Mouse (Mus musculus): Measurements from ENCODE around the gene Defb45. TPM values are rescaled to one million over a fixed set of nuclear protein-coding genes. Genes with fewer than 3 reads are reported as not detected.

Defb45 gene
- polyA plus RNA-seq, 1 experiment from 2014 or later, result not detected

DNA sequence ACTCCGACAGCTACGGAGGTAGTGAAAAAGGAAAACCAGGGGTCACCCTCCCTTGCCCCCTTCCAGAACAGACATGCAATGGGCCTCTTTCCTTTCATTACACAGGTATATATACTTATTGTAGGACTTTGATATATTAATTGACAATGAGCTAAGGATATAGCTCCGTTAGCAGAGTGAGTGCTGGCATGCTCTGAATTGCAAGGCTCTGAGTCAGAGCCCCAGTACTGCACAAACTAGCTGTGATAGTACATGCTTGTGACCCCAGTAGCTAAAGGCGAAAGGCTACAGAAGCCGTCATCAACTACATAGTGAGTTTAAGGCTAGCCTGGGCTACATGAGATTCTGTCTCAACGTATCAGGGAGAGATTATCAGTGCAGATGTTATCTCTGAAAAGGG lies 30.7 kb upstream of the Defb45 start:
- no peaks in the 10 kb centered on the region; the same call in 1 of the 2 replicates for H3K27me3 ChIP-seq (ENCODE audit: control insufficient read depth, insufficient read depth, low read length)
- H3K4me3 ChIP-seq (ENCODE audit: low read depth, low read length), result no peak overlapping the region
- H3K4me1 ChIP-seq (ENCODE audit: control insufficient read depth, insufficient read depth, low read length), result peaks cover 32% of the 10 kb centered on the region

DNA sequence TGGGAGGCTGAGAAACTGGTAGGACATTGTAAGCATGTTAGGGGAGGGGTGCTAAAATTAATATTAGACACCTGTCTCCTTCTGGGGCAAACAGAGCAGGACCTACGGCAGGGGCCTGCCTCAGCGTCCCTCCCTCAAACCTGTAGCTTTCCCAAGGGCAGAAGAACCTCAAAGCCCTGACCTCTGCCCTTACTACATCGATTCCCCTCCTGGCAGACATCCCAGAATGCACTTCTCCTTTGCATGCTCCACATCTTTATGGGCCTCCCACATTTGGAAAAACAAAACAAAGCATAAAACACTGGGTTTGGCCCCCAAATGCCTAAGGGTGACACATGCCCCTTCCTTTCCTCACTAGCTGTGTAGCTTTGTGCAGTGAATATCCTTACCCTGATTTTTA lies 30.0 kb upstream of the Defb45 start:
- H3K4me3 ChIP-seq (ENCODE audit: low read depth, low read length), result no peak overlapping the region

More for the DNA sequence above, 30.7 kb upstream of the Defb45 start:
- Histone ChIP-seq H3K9me3 (ENCODE audit: control insufficient read depth, low read depth, low read length) (no peaks in the 10 kb centered on the region), H3K9ac (replicated peaks; ENCODE audit: low read depth, low read length) (no peak overlapping the region), H3K36me3 (ENCODE audit: control insufficient read depth, insufficient read depth, low read length) (peaks cover 4% of the 10 kb centered on the region; the same call in 1 of the 2 replicates), H3K27ac (ENCODE audit: low read length) (no peak overlapping the region), H3K4me2 (replicated peaks; ENCODE audit: low read depth, low read length) (no peak overlapping the region)
- WGBS, result 79% methylated on average over 6 of the region's 6 CpGs
- ATAC-seq (ENCODE audit: insufficient number of reproducible peaks, insufficient read depth, low FRiP score, low read depth), result no peak

GRCm38 (mm10) chr2:152628066-152628465 lies 28.9 kb upstream of the Defb45 start:
- peaks cover 23% of the 10 kb centered on the region for H3K4me1 ChIP-seq (ENCODE audit: control insufficient read depth, insufficient read depth, low read length)
- no peaks in the 10 kb centered on the region; the same call in 1 of the 2 replicates for H3K27me3 ChIP-seq (ENCODE audit: control insufficient read depth, insufficient read depth, low read length)
- H3K36me3 ChIP-seq (ENCODE audit: control insufficient read depth, insufficient read depth, low read length), result no peaks in the 10 kb centered on the region
- 50% methylated on average over 17 of the region's 17 CpGs for WGBS
- H3K9ac ChIP-seq (replicated peaks; ENCODE audit: low read depth, low read length), result no peak overlapping the region
- H3K4me2 ChIP-seq (replicated peaks; ENCODE audit: low read depth, low read length), result peak overlapping the region; percentile 71
- H3K4me3 ChIP-seq (ENCODE audit: low read depth, low read length), result peak overlapping the region; percentile 55
- H3K27ac ChIP-seq (ENCODE audit: low read length), result 0 out of 2 replicates have a peak overlapping the region, but pooled peaks have one; percentile 40
- no peaks in the 10 kb centered on the region for H3K9me3 ChIP-seq (ENCODE audit: control insufficient read depth, low read depth, low read length)
- ATAC-seq (ENCODE audit: insufficient number of reproducible peaks, insufficient read depth, low FRiP score, low read depth), result no peak; the same call in 1 of the 2 replicates

More for the DNA sequence above, 30.0 kb upstream of the Defb45 start:
- no peaks in the 10 kb centered on the region for H3K9me3 ChIP-seq (ENCODE audit: control insufficient read depth, low read depth, low read length)
- no peak overlapping the region for H3K27ac ChIP-seq (ENCODE audit: low read length)
- H3K27me3 ChIP-seq (ENCODE audit: control insufficient read depth, insufficient read depth, low read length), result no peaks in the 10 kb centered on the region; the same call in 1 of the 2 replicates
- peaks cover 32% of the 10 kb centered on the region for H3K4me1 ChIP-seq (ENCODE audit: control insufficient read depth, insufficient read depth, low read length)
- ATAC-seq (ENCODE audit: insufficient number of reproducible peaks, insufficient read depth, low FRiP score, low read depth), result no peak
- WGBS, result 37% methylated on average over 3 of the region's 3 CpGs
- H3K9ac ChIP-seq (replicated peaks; ENCODE audit: low read depth, low read length), result no peak overlapping the region
- H3K4me2 ChIP-seq (replicated peaks; ENCODE audit: low read depth, low read length), result no peak overlapping the region; the same call in 1 of the 2 replicates
- peaks cover under 1% of the 10 kb centered on the region; the same call in 1 of the 2 replicates for H3K36me3 ChIP-seq (ENCODE audit: control insufficient read depth, insufficient read depth, low read length)

DNA sequence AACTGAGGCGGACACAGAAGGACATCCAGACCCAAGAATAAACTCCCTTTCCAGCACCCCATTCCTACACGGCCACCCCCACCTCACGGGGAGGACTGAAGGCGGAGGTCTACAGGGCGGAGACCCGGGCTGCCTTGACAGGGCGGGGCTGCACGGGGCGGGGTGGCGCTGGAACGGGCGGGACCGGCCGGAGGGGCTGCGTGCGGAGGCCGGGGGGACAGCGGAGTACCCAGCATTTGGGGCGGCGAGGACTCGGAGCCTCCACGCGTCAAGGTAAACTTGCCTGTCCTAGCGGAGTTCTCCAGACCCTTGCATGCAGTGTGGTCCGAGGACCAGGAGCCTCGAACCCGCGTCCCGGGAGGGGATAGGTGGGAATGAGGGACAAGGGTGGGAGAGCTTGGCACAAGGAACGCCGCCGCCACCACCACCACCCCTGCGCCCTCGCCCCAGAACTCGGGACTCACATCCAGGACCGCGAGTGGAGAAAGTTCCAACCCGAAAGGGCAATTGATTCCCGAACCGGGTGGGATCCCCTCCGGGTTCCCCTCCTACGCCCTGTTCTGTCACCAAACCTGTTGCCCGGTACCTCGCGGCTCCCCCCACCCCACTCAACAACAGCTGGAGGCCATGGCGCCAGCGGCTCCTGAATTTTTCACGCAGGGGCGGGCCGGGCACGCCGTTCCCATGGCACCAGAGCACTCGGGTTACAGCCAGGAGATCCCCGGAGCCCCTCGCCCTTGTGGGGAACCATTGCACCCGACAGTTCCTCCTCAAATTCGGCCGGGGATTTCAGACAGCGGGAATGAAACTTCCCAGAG lies 27.8 kb upstream of the Defb45 start, which contains the start of gene Rem1:
TSS of gene Rem1 (plus strand) at position 178 of the 818 bp plus-strand sequence.
- no peaks in the 10 kb centered on the region; the same call in 1 of the 2 replicates for H3K27me3 ChIP-seq (ENCODE audit: control insufficient read depth, insufficient read depth, low read length)
- WGBS, result 2% methylated on average over 59 of the region's 59 CpGs
- no peaks in the 10 kb centered on the region for H3K36me3 ChIP-seq (ENCODE audit: control insufficient read depth, insufficient read depth, low read length)
- H3K9me3 ChIP-seq (ENCODE audit: control insufficient read depth, low read depth, low read length), result no peaks in the 10 kb centered on the region
- H3K9ac ChIP-seq (replicated peaks; ENCODE audit: low read depth, low read length), result peak within 1 kb of the TSS; percentile 53
- H3K4me1 ChIP-seq (ENCODE audit: control insufficient read depth, insufficient read depth, low read length), result peaks cover 13% of the 10 kb centered on the region
- ATAC-seq (ENCODE audit: insufficient number of reproducible peaks, insufficient read depth, low FRiP score, low read depth), result peak; percentile 50; the same call in 1 of the 2 replicates
- peak within 1 kb of the TSS; percentile 71 for H3K4me2 ChIP-seq (replicated peaks; ENCODE audit: low read depth, low read length)
- peak within 1 kb of the TSS; percentile 55 for H3K4me3 ChIP-seq (ENCODE audit: low read depth, low read length)
- H3K27ac ChIP-seq (ENCODE audit: low read length), result peak within 1 kb of the TSS; percentile 40; the same call in 1 of the 2 replicates

DNA sequence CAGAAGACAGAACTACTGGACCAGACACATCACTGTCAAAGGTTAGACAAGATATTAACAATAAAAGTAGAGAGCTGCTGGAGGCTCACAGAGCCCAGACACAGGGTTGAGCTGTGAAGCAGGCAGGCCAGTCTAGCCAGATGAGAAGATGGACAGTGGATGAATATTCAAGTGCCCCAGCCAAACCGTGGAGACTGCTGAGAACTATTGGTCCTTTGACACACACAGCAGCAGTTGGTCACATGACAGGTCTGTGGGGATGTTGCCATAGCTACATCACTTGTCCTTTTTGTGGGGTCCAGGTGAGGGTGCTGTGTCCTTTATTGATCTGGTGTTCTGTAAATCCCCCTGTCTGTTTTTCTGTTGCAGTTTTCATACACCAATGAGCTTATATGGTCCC lies 26.1 kb upstream of the Defb45 start:
- H3K36me3 ChIP-seq (ENCODE audit: control insufficient read depth, insufficient read depth, low read length), result no peaks in the 10 kb centered on the region
- no peak overlapping the region for H3K9ac ChIP-seq (replicated peaks; ENCODE audit: low read depth, low read length)
- no peak overlapping the region for H3K4me3 ChIP-seq (ENCODE audit: low read depth, low read length)
- H3K4me2 ChIP-seq (replicated peaks; ENCODE audit: low read depth, low read length), result no peak overlapping the region
- 16% methylated on average over 1 of the region's 1 CpGs for WGBS
- H3K4me1 ChIP-seq (ENCODE audit: control insufficient read depth, insufficient read depth, low read length), result peaks cover 13% of the 10 kb centered on the region
- no peaks in the 10 kb centered on the region for H3K9me3 ChIP-seq (ENCODE audit: control insufficient read depth, low read depth, low read length)
- no peak for ATAC-seq (ENCODE audit: insufficient number of reproducible peaks, insufficient read depth, low FRiP score, low read depth)
- H3K27me3 ChIP-seq (ENCODE audit: control insufficient read depth, insufficient read depth, low read length), result no peaks in the 10 kb centered on the region; the same call in 1 of the 2 replicates
- no peak overlapping the region for H3K27ac ChIP-seq (ENCODE audit: low read length)

- Histone ChIP-seq H3K27me3 (ENCODE audit: control insufficient read depth, insufficient read depth, low read length) (no peaks in the 10 kb centered on the region; the same call in 1 of the 2 replicates), H3K9me3 (ENCODE audit: control insufficient read depth, low read depth, low read length) (no peaks in the 10 kb centered on the region), H3K4me1 (ENCODE audit: control insufficient read depth, insufficient read depth, low read length) (peaks cover 13% of the 10 kb centered on the region), H3K4me3 (ENCODE audit: low read depth, low read length) (no peak overlapping the region), H3K27ac (ENCODE audit: low read length) (no peak overlapping the region), H3K4me2 (replicated peaks; ENCODE audit: low read depth, low read length) (no peak overlapping the region), H3K36me3 (ENCODE audit: control insufficient read depth, insufficient read depth, low read length) (no peaks in the 10 kb centered on the region), H3K9ac (replicated peaks; ENCODE audit: low read depth, low read length) (no peak overlapping the region)
- 86% methylated on average over 2 of the region's 2 CpGs for WGBS
- ATAC-seq (ENCODE audit: insufficient number of reproducible peaks, insufficient read depth, low FRiP score, low read depth), result no peak
These were observed 25.4 kb upstream of the Defb45 start for GRCm38 (mm10) chr2:152624566-152624965.

DNA sequence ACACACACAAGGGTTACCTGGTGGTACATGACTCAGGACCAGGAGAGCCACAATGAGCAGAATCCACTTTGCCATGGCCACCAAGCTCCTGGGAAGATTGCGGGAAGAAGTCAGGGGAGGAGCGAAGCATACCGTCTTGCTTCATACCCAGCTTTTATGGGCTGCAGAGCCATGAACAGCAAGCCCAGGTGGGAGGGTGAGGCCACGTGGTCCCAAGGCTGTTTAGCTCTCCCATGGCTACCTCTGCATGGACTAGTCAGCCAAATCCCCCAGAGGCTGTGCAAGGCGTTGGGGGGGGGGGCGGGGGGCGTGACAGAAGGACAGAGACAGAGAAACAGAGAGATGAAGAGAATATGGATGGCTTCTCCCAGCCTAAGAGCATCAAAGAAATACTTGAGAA lies 23.8 kb upstream of the Defb45 start, which contains the start of gene Defb25:
TSS of gene Defb25 (minus strand) at position 101 of the 400 bp plus-strand sequence.
- no peaks in the 10 kb centered on the region for H3K9me3 ChIP-seq (ENCODE audit: control insufficient read depth, low read depth, low read length)
- H3K27ac ChIP-seq (ENCODE audit: low read length), result no peak within 1 kb of the TSS
- no peak within 1 kb of the TSS for H3K9ac ChIP-seq (replicated peaks; ENCODE audit: low read depth, low read length)
- 77% methylated on average over 6 of the region's 7 CpGs for WGBS
- H3K4me1 ChIP-seq (ENCODE audit: control insufficient read depth, insufficient read depth, low read length), result peaks cover 6% of the 10 kb centered on the region
- H3K4me2 ChIP-seq (replicated peaks; ENCODE audit: low read depth, low read length), result no peak within 1 kb of the TSS
- no peak for ATAC-seq (ENCODE audit: insufficient number of reproducible peaks, insufficient read depth, low FRiP score, low read depth)
- no peaks in the 10 kb centered on the region for H3K27me3 ChIP-seq (ENCODE audit: control insufficient read depth, insufficient read depth, low read length)
- H3K4me3 ChIP-seq (ENCODE audit: low read depth, low read length), result no peak within 1 kb of the TSS
- H3K36me3 ChIP-seq (ENCODE audit: control insufficient read depth, insufficient read depth, low read length), result no peaks in the 10 kb centered on the region

DNA sequence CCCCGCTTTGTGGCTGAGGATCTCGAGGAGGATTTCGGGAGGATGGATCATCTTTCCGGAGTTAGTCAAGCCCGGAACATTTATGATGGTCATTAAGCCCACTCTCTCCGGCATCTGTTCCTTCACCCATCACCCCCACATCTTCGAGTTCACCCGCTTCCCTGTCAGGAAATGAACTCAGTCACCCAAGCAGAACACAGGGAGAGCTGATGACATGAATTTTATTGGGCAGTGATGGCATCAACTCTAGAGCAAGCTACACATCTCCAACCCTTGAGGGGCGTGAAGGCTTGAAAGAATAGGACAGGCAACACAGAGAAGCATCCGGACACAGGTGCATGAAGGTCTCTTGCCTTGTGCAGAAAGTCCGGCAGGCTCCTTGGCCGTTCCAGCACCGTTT lies 23.0 kb upstream of the Defb45 start:
- Histone ChIP-seq H3K4me1 (ENCODE audit: control insufficient read depth, insufficient read depth, low read length) (peaks cover 4% of the 10 kb centered on the region; the same call in 1 of the 2 replicates), H3K4me2 (replicated peaks; ENCODE audit: low read depth, low read length) (no peak overlapping the region), H3K27ac (ENCODE audit: low read length) (no peak overlapping the region), H3K4me3 (ENCODE audit: low read depth, low read length) (no peak overlapping the region), H3K9ac (replicated peaks; ENCODE audit: low read depth, low read length) (no peak overlapping the region), H3K36me3 (ENCODE audit: control insufficient read depth, insufficient read depth, low read length) (no peaks in the 10 kb centered on the region), H3K9me3 (ENCODE audit: control insufficient read depth, low read depth, low read length) (no peaks in the 10 kb centered on the region), H3K27me3 (ENCODE audit: control insufficient read depth, insufficient read depth, low read length) (no peaks in the 10 kb centered on the region)
- ATAC-seq (ENCODE audit: insufficient number of reproducible peaks, insufficient read depth, low FRiP score, low read depth), result no peak
- 89% methylated on average over 13 of the region's 13 CpGs for WGBS
